Mouse (Mus musculus): ENCODE measurements around the gene Tjp1.

DNA sequence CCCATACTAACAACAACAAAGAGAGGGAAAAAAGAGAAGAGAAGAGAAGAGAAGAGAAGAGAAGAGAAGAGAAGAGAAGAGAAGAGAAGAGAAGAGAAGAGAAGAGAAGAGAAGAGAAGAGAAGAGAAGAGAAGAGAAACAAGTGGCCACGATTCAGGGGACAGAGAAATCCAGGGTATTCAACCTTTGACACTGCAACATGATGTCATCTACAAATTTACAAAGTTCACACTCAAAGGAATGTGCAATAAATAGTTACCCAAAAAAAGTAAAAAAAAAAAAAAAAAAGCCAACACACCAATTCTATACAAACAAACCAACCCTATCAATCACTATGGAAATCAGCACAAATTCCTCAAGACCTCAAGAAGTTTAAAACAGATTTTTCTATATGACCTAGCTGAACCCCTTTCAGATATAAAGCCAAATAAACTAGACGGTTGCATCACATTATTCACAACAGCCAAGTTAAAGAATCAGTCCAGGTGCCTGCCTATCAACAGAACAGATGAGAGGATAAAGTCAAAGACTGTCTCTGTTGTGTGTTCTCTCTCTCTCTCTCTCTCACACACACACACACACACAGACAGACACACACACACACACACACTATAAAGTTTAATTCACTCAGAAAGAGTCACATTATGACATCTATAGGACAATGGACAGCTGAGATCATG, 194.4 kb downstream of the Tjp1 start:
- no peak for TF ChIP-seq CTCF (IDR thresholded peaks at IDR 0.05; ENCODE audit: low read depth)
- no peak for TF ChIP-seq EP300 (IDR thresholded peaks at IDR 0.05; ENCODE audit: low read depth)
